Comparison of ENCODE assay signal across 8 mouse cellular contexts in the genomic region with DNA sequence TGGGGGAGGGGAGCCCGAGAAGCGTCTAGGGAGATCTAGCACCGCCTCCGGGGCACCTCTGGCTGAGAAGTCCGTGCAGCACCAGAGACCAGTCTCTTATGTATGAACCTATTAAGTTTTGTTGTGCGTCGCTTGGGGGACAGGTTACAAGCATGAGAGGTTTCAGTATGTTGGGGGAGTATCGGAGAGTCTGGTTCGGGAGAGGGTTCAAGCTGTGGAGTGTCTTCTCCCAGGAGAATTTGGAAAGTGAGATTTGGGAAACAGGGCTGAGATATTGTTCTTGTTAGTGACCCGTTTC. TPM values are rescaled to one million over a fixed set of nuclear protein-coding genes. Genes with fewer than 3 reads are reported as not detected.
DNase-seq lines count a peak whose midpoint lies in the region; ATAC-seq and TF ChIP-seq lines count a peak whose summit lies in the region.

No protein-coding gene starts in this region.

- TF ChIP-seq CTCF in layer of hippocampus, adult 2 months (conservative IDR thresholded peaks at IDR 0.05) = no peak
- TF ChIP-seq CTCF in bone marrow, adult 2 months (IDR thresholded peaks at IDR 0.05; ENCODE audit: control insufficient read depth, insufficient read depth, low read length) = no peak
- no peak for TF ChIP-seq CTCF in liver, postnatal 0 days (IDR thresholded peaks at IDR 0.05; ENCODE audit: low read depth)

- H3K27me3 ChIP-seq in heart, embryonic 16.5 days (ENCODE audit: control insufficient read depth, insufficient read depth, low read length) = no peaks in the 10 kb centered on the region
- H3K27me3 ChIP-seq in liver, postnatal 0 days (ENCODE audit: insufficient read depth, low read length) = peaks cover 24% of the 10 kb centered on the region

- WGBS in bone marrow, adult 2 months = 1% methylated on average over 10 of the region's 10 CpGs
- WGBS in heart, embryonic 16.5 days = 3% methylated on average over 10 of the region's 10 CpGs
- WGBS in liver, postnatal 0 days (ENCODE audit: insufficient replicate concordance) = 4% methylated on average over 10 of the region's 10 CpGs

- H3K4me2 ChIP-seq in heart, embryonic 16.5 days (ENCODE audit: low read depth, low read length) = peak overlapping the region; percentile 93
- peak overlapping the region; percentile 92 for H3K4me2 ChIP-seq in liver, postnatal 0 days (ENCODE audit: low read depth, low read length)

- DNase-seq in layer of hippocampus, adult 2 months (ENCODE audit: low spot score in 2 of 2) = no peak
- DNase-seq in layer of hippocampus, postnatal 10 days (ENCODE audit: low spot score in 2 of 2) = no peak
- DNase-seq in liver, postnatal 0 days = no peak
- DNase-seq in kidney, adult 11 months = no peak
- DNase-seq in right cerebral cortex, postnatal 36 days (ENCODE audit: low spot score in 2 of 2) = no peak

- ATAC-seq in heart, embryonic 16.5 days (replicated peaks; ENCODE audit: extremely low read depth, insufficient read depth, low FRiP score) = 0 out of 2 replicates have a peak, but pooled peaks have one; percentile 39
- ATAC-seq in liver, postnatal 0 days = no peak
- ATAC-seq in erythroid progenitor cell, adult 5-6 weeks (replicated peaks; ENCODE audit: low FRiP score, poor library complexity, severe bottlenecking) = no peak

- TF ChIP-seq EP300 in liver, postnatal 0 days (IDR thresholded peaks at IDR 0.05; ENCODE audit: low read depth) = no peak

- TF ChIP-seq POLR2A in bone marrow, adult 2 months (IDR thresholded peaks at IDR 0.05; ENCODE audit: borderline replicate concordance, control insufficient read depth, low read depth, low read length) = no peak

- H3K9ac ChIP-seq in heart, embryonic 16.5 days (ENCODE audit: low read length) = peak overlapping the region; percentile 75
- peak overlapping the region; percentile 63 for H3K9ac ChIP-seq in liver, postnatal 0 days (replicated peaks)

- H3K36me3 ChIP-seq in heart, embryonic 16.5 days (ENCODE audit: control insufficient read depth, insufficient read depth) = no peaks in the 10 kb centered on the region
- H3K36me3 ChIP-seq in liver, postnatal 0 days (replicated peaks; ENCODE audit: insufficient read depth, low read length) = no peaks in the 10 kb centered on the region

- peak overlapping the region; percentile 95 for H3K4me3 ChIP-seq in layer of hippocampus, adult 2 months
- H3K4me3 ChIP-seq in bone marrow, adult 2 months (replicated peaks; ENCODE audit: control insufficient read depth, low read depth, low read length) = peak overlapping the region; percentile 79
- H3K4me3 ChIP-seq in heart, embryonic 16.5 days (ENCODE audit: low read length) = peak overlapping the region; percentile 63
- peak overlapping the region; percentile 62 for H3K4me3 ChIP-seq in liver, postnatal 0 days (ENCODE audit: low read depth, low read length)

- H3K4me1 ChIP-seq in bone marrow, adult 2 months (ENCODE audit: control insufficient read depth, insufficient read depth, low read length) = no peaks in the 10 kb centered on the region
- peaks cover 11% of the 10 kb centered on the region for H3K4me1 ChIP-seq in heart, embryonic 16.5 days (ENCODE audit: control insufficient read depth, insufficient read depth, low read length)
- H3K4me1 ChIP-seq in liver, postnatal 0 days (ENCODE audit: insufficient read depth) = peaks cover 5% of the 10 kb centered on the region; the same call in 1 of the 2 replicates

- H3K9me3 ChIP-seq in heart, embryonic 16.5 days (replicated peaks; ENCODE audit: control insufficient read depth, low read length) = no peaks in the 10 kb centered on the region
- no peaks in the 10 kb centered on the region for H3K9me3 ChIP-seq in liver, postnatal 0 days (ENCODE audit: low read length)

- H3K27ac ChIP-seq in layer of hippocampus, adult 2 months = peak overlapping the region; percentile 97
- no peak overlapping the region for H3K27ac ChIP-seq in bone marrow, adult 2 months (ENCODE audit: control insufficient read depth, insufficient read depth, low read depth, low read length, poor library complexity)
- peak overlapping the region; percentile 63; the same call in 1 of the 2 replicates for H3K27ac ChIP-seq in heart, embryonic 16.5 days (ENCODE audit: low read length)
- H3K27ac ChIP-seq in liver, postnatal 0 days (ENCODE audit: low read depth) = no peak overlapping the region

RNA-seq across cellular contexts. Expression of gene Rnf150, which starts 1.3 kb away (rescaled TPM):
- 10 to 100 TPM; 49.7 to 50.7 TPM for total RNA-seq in layer of hippocampus, adult 2 months (2021)
- total RNA-seq in layer of hippocampus, postnatal 10 days (2021) = 10 to 100 TPM; 31.4 to 35.1 TPM
- 0.63 and 1.4 TPM in 2 replicates for polyA plus RNA-seq in bone marrow, adult 2 months (2011; ENCODE audit: insufficient read depth, insufficient read length, low replicate concordance, missing spikeins)
- 0.79 and 0.82 TPM in 2 replicates for polyA plus RNA-seq in heart, embryonic 16.5 days (2015; fragmentation: Nextera tagmentation; extraction: Ambion mirVana)
- polyA plus RNA-seq in liver, postnatal 0 days (2015; fragmentation: Nextera tagmentation; extraction: Ambion mirVana) = 0.14 and 0.15 TPM in 2 replicates
- total RNA-seq in erythroid progenitor cell, adult 5-6 weeks (2015; ENCODE audit: low replicate concordance) = 0.36 and 4.6 TPM in 2 replicates
- under 0.01 TPM in 1 of 2 replicates, not detected in the other for total RNA-seq in erythroid progenitor cell, adult 5-6 weeks (2017; ENCODE audit: low replicate concordance)

Comparison
In these comparisons a context has a peak if more than half of its experiments do, and no peak if none do; other contexts are left out.
1. H3K27ac ChIP-seq: peak in layer of hippocampus, adult 2 months (single experiment) and heart, embryonic 16.5 days (single experiment); none in bone marrow, adult 2 months (single experiment) and liver, postnatal 0 days (single experiment).
2. RNA of gene Rnf150, which starts 1.3 kb away (total RNA-seq): 49.7 to 50.7 TPM in layer of hippocampus, adult 2 months and 31.4 to 35.1 TPM in layer of hippocampus, postnatal 10 days; under 0.01 to 4.6 TPM in erythroid progenitor cell, adult 5-6 weeks; every median in the first group is over 4 times any median in the second.
3. Peak in every context shown above with its lines, with median percentiles within 50 percentile points of each other: H3K4me3 ChIP-seq.